Mouse (Mus musculus): ENCODE results near the gene Dmpk.
"Not testable (repeated sequence)": the region's sequence is repeated elsewhere in the genome, so short reads cannot be mapped to it uniquely, and the experiment has no call there.

The Dmpk gene

GRCm38 (mm10) chr7:19083701-19084100, at the start of gene Dmpk:
Dmpk (plus strand) TSS chr7:19083849.
- no peak for DNase-seq (ENCODE audit: low spot score in 2 of 2)

GRCm38 (mm10) chr7:19044616-19045015, 39.0 kb upstream of the Dmpk start:
- DNase-seq (ENCODE audit: low spot score in 2 of 2), result no peak

- peak in 1 of 2 experiments; percentile 42 for DNase-seq (ENCODE audit: low spot score in 2 of 2)
These were observed 37.2 kb upstream of the Dmpk start for GRCm38 (mm10) chr7:19046286-19047069.

GRCm38 (mm10) chr7:19048006-19048527, 35.6 kb upstream of the Dmpk start:
- DNase-seq (ENCODE audit: low spot score in 2 of 2), result no peak

GRCm38 (mm10) chr7:19049252-19049651, 34.4 kb upstream of the Dmpk start:
- no peak for DNase-seq (ENCODE audit: low spot score in 2 of 2)

GRCm38 (mm10) chr7:19050172-19050571, 33.5 kb upstream of the Dmpk start:
- DNase-seq (ENCODE audit: low spot score in 2 of 2), result no peak

GRCm38 (mm10) chr7:19051161-19051560, 32.5 kb upstream of the Dmpk start:
- DNase-seq (ENCODE audit: low spot score in 2 of 2), result no peak

- no peak for DNase-seq (ENCODE audit: low spot score in 2 of 2)
These were observed 31.1 kb upstream of the Dmpk start for GRCm38 (mm10) chr7:19052345-19053135.

- no peak for DNase-seq (ENCODE audit: low spot score in 2 of 2)
These were observed 30.5 kb upstream of the Dmpk start for GRCm38 (mm10) chr7:19053136-19053532.

- peak; percentile 54 to 78 for DNase-seq (ENCODE audit: low spot score in 2 of 2)
These were observed 29.4 kb upstream of the Dmpk start, which contains the start of gene Rsph6a for GRCm38 (mm10) chr7:19054047-19054776. Rsph6a (plus strand) TSS chr7:19054690.

- DNase-seq (ENCODE audit: low spot score in 2 of 2), result no peak
These were observed 28.9 kb upstream of the Dmpk start for GRCm38 (mm10) chr7:19054777-19055076.

GRCm38 (mm10) chr7:19055108-19055507, 28.5 kb upstream of the Dmpk start:
- no peak for DNase-seq (ENCODE audit: low spot score in 2 of 2)

GRCm38 (mm10) chr7:19057405-19057804, 26.2 kb upstream of the Dmpk start:
- no peak for DNase-seq (ENCODE audit: low spot score in 2 of 2)

GRCm38 (mm10) chr7:19065896-19066295, 17.8 kb upstream of the Dmpk start:
- no peak for DNase-seq (ENCODE audit: low spot score in 2 of 2)

- DNase-seq (ENCODE audit: low spot score in 2 of 2), result no peak
These were observed 16.6 kb upstream of the Dmpk start for GRCm38 (mm10) chr7:19067063-19067462.

GRCm38 (mm10) chr7:19067935-19068334, 15.7 kb upstream of the Dmpk start:
- DNase-seq (ENCODE audit: low spot score in 2 of 2), result no peak

- peak in 1 of 2 experiments; percentile 78 for DNase-seq (ENCODE audit: low spot score in 2 of 2)
These were observed 14.9 kb upstream of the Dmpk start for GRCm38 (mm10) chr7:19068707-19069106.

- DNase-seq (ENCODE audit: low spot score in 2 of 2), result no peak
These were observed 14.1 kb upstream of the Dmpk start for GRCm38 (mm10) chr7:19069500-19069899.

- not testable (repeated sequence) for DNase-seq (ENCODE audit: low spot score in 2 of 2)
These were observed 12.6 kb upstream of the Dmpk start for GRCm38 (mm10) chr7:19071024-19071423.

GRCm38 (mm10) chr7:19073504-19073903, 10.1 kb upstream of the Dmpk start:
- DNase-seq (ENCODE audit: low spot score in 2 of 2), result no peak

- no peak for DNase-seq (ENCODE audit: low spot score in 2 of 2)
These were observed 9.2 kb upstream of the Dmpk start for GRCm38 (mm10) chr7:19074494-19074893.

GRCm38 (mm10) chr7:19075231-19075630, 8.4 kb upstream of the Dmpk start:
- no peak for DNase-seq (ENCODE audit: low spot score in 2 of 2)

Measured in cerebellum, postnatal 4 days (tissue).